Mouse (Mus musculus): ENCODE measurements at regions not wholly inside any gene's neighbourhood (a gene's known extent, or its start where the extent isn't known, plus 50 kb on each side); places are given as distances from the start of the nearest gene placed in this dataset.

GRCm38 (mm10) chr3:134105567-134105966 lies 130.7 kb upstream of the Cxxc4 start:
- no peak overlapping the region for H3K4me3 ChIP-seq (replicated peaks; ENCODE audit: low read length)
- no peak overlapping the region for H3K9ac ChIP-seq (ENCODE audit: low read depth, low read length, severe bottlenecking)
- no peaks in the 10 kb centered on the region for H3K4me1 ChIP-seq (ENCODE audit: control insufficient read depth, insufficient read depth, low read length)
- 27% methylated on average over 3 of the region's 3 CpGs for WGBS
- H3K36me3 ChIP-seq (ENCODE audit: control insufficient read depth, insufficient read depth, low read length): no peaks in the 10 kb centered on the region
- ATAC-seq (ENCODE audit: low FRiP score, low read depth) (no peak), DNase-seq (ENCODE audit: low spot score) (no peak)
- H3K27me3 ChIP-seq (ENCODE audit: control insufficient read depth, insufficient read depth, low read length): no peaks in the 10 kb centered on the region
- no peak overlapping the region for H3K4me2 ChIP-seq (replicated peaks; ENCODE audit: low read depth, low read length, severe bottlenecking)
- TF ChIP-seq POLR2A (IDR thresholded peaks at IDR 0.05; ENCODE audit: borderline replicate concordance, extremely low read depth, insufficient read depth, insufficient read length): no peak
- H3K9me3 ChIP-seq (ENCODE audit: control insufficient read depth, low read length): no peaks in the 10 kb centered on the region
- no peak overlapping the region for H3K27ac ChIP-seq (replicated peaks; ENCODE audit: low read depth, low read length)

DNA sequence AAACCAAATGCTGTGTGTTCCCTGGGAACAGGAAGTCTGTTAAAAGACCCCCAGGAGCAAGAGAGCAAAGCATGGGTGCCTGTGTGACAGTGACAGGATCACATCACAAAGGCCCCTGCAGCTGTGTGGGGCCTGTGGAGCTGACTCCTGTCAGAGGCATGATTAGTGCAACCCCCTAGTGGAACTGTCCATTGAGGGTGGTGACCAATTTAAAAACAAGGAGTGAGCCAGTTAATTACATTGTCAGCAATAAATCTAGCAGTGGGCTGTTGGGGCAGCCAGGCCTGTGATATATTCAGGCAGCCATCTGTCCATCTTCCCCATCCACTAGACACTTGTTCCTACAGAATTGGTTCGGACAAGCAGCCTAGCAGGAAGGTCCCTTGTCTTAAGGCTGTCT lies 121.8 kb upstream of the Cxxc4 start:
- Histone ChIP-seq H3K27ac (replicated peaks; ENCODE audit: low read depth, low read length) (no peak overlapping the region), H3K27me3 (ENCODE audit: control insufficient read depth, insufficient read depth, low read length) (no peaks in the 10 kb centered on the region), H3K36me3 (ENCODE audit: control insufficient read depth, insufficient read depth, low read length) (no peaks in the 10 kb centered on the region), H3K4me2 (replicated peaks; ENCODE audit: low read depth, low read length, severe bottlenecking) (no peak overlapping the region), H3K4me1 (ENCODE audit: control insufficient read depth, insufficient read depth, low read length) (no peaks in the 10 kb centered on the region), H3K4me3 (replicated peaks; ENCODE audit: low read length) (no peak overlapping the region), H3K9ac (ENCODE audit: low read depth, low read length, severe bottlenecking) (no peak overlapping the region), H3K9me3 (ENCODE audit: control insufficient read depth, low read length) (no peaks in the 10 kb centered on the region)
- no peak for TF ChIP-seq POLR2A (IDR thresholded peaks at IDR 0.05; ENCODE audit: borderline replicate concordance, extremely low read depth, insufficient read depth, insufficient read length)
- 43% methylated on average over 1 of the region's 1 CpGs for WGBS
- DNase-seq (ENCODE audit: low spot score): no peak
- ATAC-seq (ENCODE audit: low FRiP score, low read depth): no peak

GRCm38 (mm10) chr3:134115007-134115406 lies 121.3 kb upstream of the Cxxc4 start:
- no peaks in the 10 kb centered on the region for H3K4me1 ChIP-seq (ENCODE audit: control insufficient read depth, insufficient read depth, low read length)
- no peaks in the 10 kb centered on the region for H3K27me3 ChIP-seq (ENCODE audit: control insufficient read depth, insufficient read depth, low read length)
- H3K4me3 ChIP-seq (replicated peaks; ENCODE audit: low read length): no peak overlapping the region
- DNase-seq (ENCODE audit: low spot score): no peak
- no peak for TF ChIP-seq POLR2A (IDR thresholded peaks at IDR 0.05; ENCODE audit: borderline replicate concordance, extremely low read depth, insufficient read depth, insufficient read length)
- ATAC-seq (ENCODE audit: low FRiP score, low read depth): no peak
- H3K36me3 ChIP-seq (ENCODE audit: control insufficient read depth, insufficient read depth, low read length): no peaks in the 10 kb centered on the region
- 86% methylated on average over 4 of the region's 4 CpGs for WGBS
- H3K9ac ChIP-seq (ENCODE audit: low read depth, low read length, severe bottlenecking): no peak overlapping the region
- H3K4me2 ChIP-seq (replicated peaks; ENCODE audit: low read depth, low read length, severe bottlenecking): no peak overlapping the region
- no peak overlapping the region for H3K27ac ChIP-seq (replicated peaks; ENCODE audit: low read depth, low read length)
- no peaks in the 10 kb centered on the region for H3K9me3 ChIP-seq (ENCODE audit: control insufficient read depth, low read length)

DNA sequence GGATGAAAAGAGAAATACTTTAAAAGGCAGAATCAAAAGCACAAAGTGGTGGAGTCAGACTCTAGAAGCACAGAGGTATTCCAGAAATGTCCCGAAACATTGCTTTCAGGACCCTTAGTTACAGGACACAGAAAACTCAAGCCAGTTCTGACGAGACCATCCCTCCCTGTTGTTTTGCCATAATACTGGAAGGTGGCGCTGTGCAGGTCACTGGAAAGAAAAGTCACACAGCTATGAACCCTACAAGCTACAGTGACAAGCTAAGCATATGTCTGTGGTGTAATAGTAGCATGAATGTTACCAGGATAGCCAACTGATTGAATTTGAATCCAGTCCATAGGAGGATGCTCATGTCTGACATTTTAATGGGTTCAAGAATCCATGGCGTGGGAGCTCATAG lies 117.4 kb upstream of the Cxxc4 start:
- Histone ChIP-seq H3K27me3 (ENCODE audit: control insufficient read depth, insufficient read depth, low read length) (no peaks in the 10 kb centered on the region), H3K27ac (replicated peaks; ENCODE audit: low read depth, low read length) (no peak overlapping the region), H3K9me3 (ENCODE audit: control insufficient read depth, low read length) (no peaks in the 10 kb centered on the region), H3K9ac (ENCODE audit: low read depth, low read length, severe bottlenecking) (no peak overlapping the region), H3K4me3 (replicated peaks; ENCODE audit: low read length) (no peak overlapping the region), H3K36me3 (ENCODE audit: control insufficient read depth, insufficient read depth, low read length) (no peaks in the 10 kb centered on the region), H3K4me1 (ENCODE audit: control insufficient read depth, insufficient read depth, low read length) (no peaks in the 10 kb centered on the region), H3K4me2 (replicated peaks; ENCODE audit: low read depth, low read length, severe bottlenecking) (no peak overlapping the region)
- no peak for TF ChIP-seq POLR2A (IDR thresholded peaks at IDR 0.05; ENCODE audit: borderline replicate concordance, extremely low read depth, insufficient read depth, insufficient read length)
- DNase-seq (ENCODE audit: low spot score) (no peak), ATAC-seq (ENCODE audit: low FRiP score, low read depth) (no peak)
- 66% methylated on average over 4 of the region's 4 CpGs for WGBS

GRCm38 (mm10) chr3:134124982-134125381 lies 111.3 kb upstream of the Cxxc4 start:
- Histone ChIP-seq H3K9ac (ENCODE audit: low read depth, low read length, severe bottlenecking) (no peak overlapping the region), H3K27me3 (ENCODE audit: control insufficient read depth, insufficient read depth, low read length) (no peaks in the 10 kb centered on the region), H3K27ac (replicated peaks; ENCODE audit: low read depth, low read length) (no peak overlapping the region), H3K4me3 (replicated peaks; ENCODE audit: low read length) (no peak overlapping the region), H3K4me2 (replicated peaks; ENCODE audit: low read depth, low read length, severe bottlenecking) (no peak overlapping the region), H3K9me3 (ENCODE audit: control insufficient read depth, low read length) (no peaks in the 10 kb centered on the region), H3K4me1 (ENCODE audit: control insufficient read depth, insufficient read depth, low read length) (no peaks in the 10 kb centered on the region), H3K36me3 (ENCODE audit: control insufficient read depth, insufficient read depth, low read length) (no peaks in the 10 kb centered on the region)
- ATAC-seq (ENCODE audit: low FRiP score, low read depth) (no peak), DNase-seq (ENCODE audit: low spot score) (no peak)
- no peak for TF ChIP-seq POLR2A (IDR thresholded peaks at IDR 0.05; ENCODE audit: borderline replicate concordance, extremely low read depth, insufficient read depth, insufficient read length)

DNA sequence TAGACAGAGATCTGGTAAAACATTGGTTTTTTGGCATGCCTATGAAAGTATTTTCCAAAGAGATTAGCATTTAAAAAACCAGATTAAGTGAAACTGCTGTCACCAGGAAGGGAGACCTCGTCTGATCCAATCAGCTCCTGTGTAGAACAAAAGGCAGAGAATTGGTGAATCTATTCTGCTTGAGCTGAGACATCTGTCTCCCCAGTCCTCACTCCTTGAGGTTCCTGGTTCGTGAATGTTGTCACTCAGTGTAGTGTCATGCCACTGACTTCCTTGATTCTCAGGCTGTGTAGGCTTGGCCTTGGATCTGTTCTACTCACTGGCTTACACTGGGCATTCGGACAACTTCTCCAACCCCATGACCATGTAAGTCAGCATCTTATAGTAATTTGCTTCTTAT lies 105.9 kb upstream of the Cxxc4 start:
- Histone ChIP-seq H3K9ac (ENCODE audit: low read depth, low read length, severe bottlenecking) (no peak overlapping the region), H3K36me3 (ENCODE audit: control insufficient read depth, insufficient read depth, low read length) (no peaks in the 10 kb centered on the region), H3K9me3 (ENCODE audit: control insufficient read depth, low read length) (no peaks in the 10 kb centered on the region), H3K27me3 (ENCODE audit: control insufficient read depth, insufficient read depth, low read length) (no peaks in the 10 kb centered on the region), H3K27ac (replicated peaks; ENCODE audit: low read depth, low read length) (no peak overlapping the region), H3K4me1 (ENCODE audit: control insufficient read depth, insufficient read depth, low read length) (no peaks in the 10 kb centered on the region), H3K4me3 (replicated peaks; ENCODE audit: low read length) (no peak overlapping the region), H3K4me2 (replicated peaks; ENCODE audit: low read depth, low read length, severe bottlenecking) (no peak overlapping the region)
- WGBS: 70% methylated on average over 3 of the region's 3 CpGs
- DNase-seq (ENCODE audit: low spot score): no peak
- TF ChIP-seq POLR2A (IDR thresholded peaks at IDR 0.05; ENCODE audit: borderline replicate concordance, extremely low read depth, insufficient read depth, insufficient read length): no peak
- no peak for ATAC-seq (ENCODE audit: low FRiP score, low read depth)
